Mouse (Mus musculus) heart, postnatal 0 days (tissue): ENCODE measurements around the gene Cinp. TPM values are rescaled to one million over a fixed set of nuclear protein-coding genes. Genes with fewer than 3 reads are reported as not detected.
A peak's percentile ranks its signal among the peaks of the same experiment; 100 is the strongest.
"Not testable (repeated sequence)": the region's sequence is repeated elsewhere in the genome, so short reads cannot be mapped to it uniquely, and the experiment has no call there.

ENCODE experiments used
- ATAC-seq: fragments of 200-750 bp; cut with Nextera tagmentation; 2 replicates; pipeline ENCODE4 v1.8.0; 2017; ENCODE audit warnings: low read depth, moderate number of reproducible peaks, moderate library complexity; ENCODE audit not compliant: insufficient read depth
- DNase-seq: peaks from one replicate; pipeline ENCODE4 v3.0.0-alpha.2; 2016; ENCODE audit warnings: low spot score
- H3K27ac ChIP-seq: fragments of 300-500 bp; sonication (generic); 2 replicates; pipeline ENCODE4 v1.5.1; 2014; ENCODE audit warnings: low read depth, mild to moderate bottlenecking
- H3K27me3 ChIP-seq: fragments of 300-500 bp; sonication (generic); 2 replicates; pipeline ENCODE4 v1.6.1; 2014; ENCODE audit warnings: low read length, mixed read lengths; ENCODE audit not compliant: control insufficient read depth, insufficient read depth
- H3K36me3 ChIP-seq: fragments of 300-500 bp; sonication (generic); replicated peaks from 2 replicates; pipeline ENCODE4 v1.6.1; 2014; ENCODE audit warnings: low read length, mixed read lengths; ENCODE audit not compliant: control insufficient read depth, insufficient read depth
- H3K4me1 ChIP-seq: fragments of 300-500 bp; sonication (generic); 2 replicates; pipeline ENCODE4 v1.6.1; 2014; ENCODE audit warnings: antibody characterized with exemption; ENCODE audit not compliant: control insufficient read depth, insufficient read depth
- H3K4me2 ChIP-seq: fragments of 300-500 bp; sonication (generic); 2 replicates; pipeline ENCODE4 v1.6.1; 2014; ENCODE audit warnings: low read depth, mild to moderate bottlenecking, low read length, moderate library complexity
- H3K4me3 ChIP-seq: fragments of 300-500 bp; sonication (generic); 2 replicates; pipeline ENCODE4 v1.5.1; 2014; ENCODE audit warnings: low read depth, low read length
- H3K9ac ChIP-seq: fragments of 300-500 bp; sonication (generic); replicated peaks from 2 replicates; pipeline ENCODE4 v1.6.1; 2014; ENCODE audit warnings: low read depth, low read length, mixed read lengths
- H3K9me3 ChIP-seq: fragments of 300-500 bp; sonication (generic); replicated peaks from 2 replicates; pipeline ENCODE4 v1.6.1; 2016; ENCODE audit warnings: low read length; ENCODE audit not compliant: control insufficient read depth
- CTCF ChIP-seq: IDR thresholded peaks from 2 replicates; pipeline ENCODE4 v1.5.1; 2016; ENCODE audit warnings: antibody characterized with exemption, control low read depth, low read depth
- EP300 ChIP-seq: IDR thresholded peaks from 2 replicates; pipeline ENCODE4 v1.6.1; 2016; ENCODE audit warnings: antibody characterized with exemption, low read depth
- WGBS: fragments of 180-500 bp; shearing (Covaris S2); extraction: QIAGEN DNeasy Blood & Tissue Kit; methylation state at CpG from one replicate; pipeline ENCODE4 v1.1.7; 2014; 5-methylcytosine and 5-hydroxymethylcytosine counted together
- polyA plus RNA-seq: library from polyadenylated mRNA; unstranded; fragments of >200 nt; fragmentation: Nextera tagmentation; extraction: Ambion mirVana; gene quantifications from 2 replicates; pipeline ENCODE4 v1.2.1, GENCODE M21; 2015
- total RNA-seq: library from RNA; depleted of rRNA; stranded (reverse); fragments of >200 nt; gene quantifications from 2 replicates; pipeline ENCODE4 v1.2.3, GENCODE M21; 2014; ENCODE audit warnings: low replicate concordance

Gene Cinp
- total and polyA plus RNA-seq, 2 experiments from 2014 or later, result 47.8 to 91.0 TPM

- DNase-seq (no peak), ATAC-seq (no peak)
- TF ChIP-seq EP300, result no peak
- TF ChIP-seq CTCF, result no peak
- H3K27me3 ChIP-seq, result no peaks in the 10 kb centered on the region
- peaks cover 38% of the 10 kb centered on the region for H3K36me3 ChIP-seq
- H3K9me3 ChIP-seq, result no peaks in the 10 kb centered on the region
- no peak overlapping the region for H3K4me3 ChIP-seq
- no peak overlapping the region for H3K9ac ChIP-seq
- H3K4me1 ChIP-seq, result no peaks in the 10 kb centered on the region
- H3K4me2 ChIP-seq, result no peak overlapping the region
- H3K27ac ChIP-seq, result no peak overlapping the region
These were observed 28.7 kb downstream of the Cinp start for GRCm38 (mm10) chr12:110860293-110860692.

- H3K4me3 ChIP-seq, H3K4me2 ChIP-seq, DNase-seq, H3K27ac ChIP-seq, ATAC-seq, H3K4me1 ChIP-seq, H3K27me3 ChIP-seq, H3K9me3 ChIP-seq, H3K9ac ChIP-seq: not testable (repeated sequence)
- H3K36me3 ChIP-seq, result peaks cover 24% of the 10 kb centered on the region
- 89% methylated on average over 15 of the region's 15 CpGs for WGBS
These were observed 30.3 kb downstream of the Cinp start for GRCm38 (mm10) chr12:110858681-110859080.

- ATAC-seq (no peak), DNase-seq (no peak)
- Histone ChIP-seq H3K4me1 (no peaks in the 10 kb centered on the region), H3K4me3 (no peak overlapping the region), H3K27ac (no peak overlapping the region), H3K9me3 (no peaks in the 10 kb centered on the region), H3K36me3 (peaks cover 19% of the 10 kb centered on the region; the same call in 1 of the 2 replicates), H3K27me3 (no peaks in the 10 kb centered on the region), H3K9ac (no peak overlapping the region), H3K4me2 (no peak overlapping the region)
- 74% methylated on average over 7 of the region's 7 CpGs for WGBS
- TF ChIP-seq EP300 (no peak), CTCF (no peak)
These were observed 31.7 kb downstream of the Cinp start for GRCm38 (mm10) chr12:110857196-110857595.

GRCm38 (mm10) chr12:110854786-110855737, 33.9 kb downstream of the Cinp start:
- Histone ChIP-seq H3K4me2 (no peak overlapping the region), H3K27ac (no peak overlapping the region), H3K9ac (no peak overlapping the region), H3K27me3 (no peaks in the 10 kb centered on the region), H3K4me1 (peaks cover 9% of the 10 kb centered on the region; the same call in 1 of the 2 replicates), H3K4me3 (no peak overlapping the region), H3K9me3 (no peaks in the 10 kb centered on the region), H3K36me3 (peaks cover 14% of the 10 kb centered on the region; the same call in 1 of the 2 replicates)
- 83% methylated on average over 32 of the region's 32 CpGs for WGBS
- DNase-seq (no peak), ATAC-seq (no peak)
- TF ChIP-seq CTCF, result no peak
- TF ChIP-seq EP300, result no peak

- no peak overlapping the region for H3K9ac ChIP-seq
- TF ChIP-seq CTCF, result no peak
- H3K9me3 ChIP-seq, result no peaks in the 10 kb centered on the region
- DNase-seq (no peak), ATAC-seq (no peak)
- peaks cover 9% of the 10 kb centered on the region; the same call in 1 of the 2 replicates for H3K4me1 ChIP-seq
- H3K27me3 ChIP-seq, result no peaks in the 10 kb centered on the region
- H3K27ac ChIP-seq, result no peak overlapping the region
- peak overlapping the region; percentile 80; the same call in 1 of the 2 replicates for H3K4me2 ChIP-seq
- 72% methylated on average over 1 of the region's 1 CpGs for WGBS
- peaks cover 10% of the 10 kb centered on the region; the same call in 1 of the 2 replicates for H3K36me3 ChIP-seq
- no peak overlapping the region for H3K4me3 ChIP-seq
These were observed 37.0 kb downstream of the Cinp start for GRCm38 (mm10) chr12:110851923-110852322.
